Mouse (Mus musculus) forelimb bud, embryonic 11.5 days (tissue): ENCODE measurements around the gene Cln3.

Experiments
- DNase-seq: peaks from one replicate; pipeline ENCODE4 v3.0.0-alpha.2; 2012; ENCODE audit warnings: low read depth, low spot score

The Cln3 gene

DNA sequence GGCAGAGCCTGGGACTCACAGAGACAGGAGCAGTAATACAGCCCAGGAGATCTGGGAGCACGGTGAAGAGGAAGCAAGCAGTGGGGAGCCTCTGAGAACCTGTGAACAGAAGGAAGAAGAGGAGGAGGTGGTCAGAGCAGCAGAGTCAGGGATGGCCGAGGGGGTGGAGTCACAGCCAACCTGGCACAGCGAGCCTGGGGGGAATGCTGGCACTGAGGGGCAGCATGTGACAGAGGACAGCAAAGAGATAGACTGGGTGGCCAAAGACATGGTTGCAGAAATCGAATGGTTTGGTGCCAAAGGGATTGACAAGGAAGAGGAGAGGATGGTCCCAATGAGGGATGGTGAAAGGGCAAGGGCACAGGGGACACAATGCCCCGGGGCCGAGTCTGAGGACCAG lies at the start of gene Cln3:
Cln3 (minus strand) TSS at position 101 of the 400 bp plus-strand sequence.
- DNase-seq: no peak

DNA sequence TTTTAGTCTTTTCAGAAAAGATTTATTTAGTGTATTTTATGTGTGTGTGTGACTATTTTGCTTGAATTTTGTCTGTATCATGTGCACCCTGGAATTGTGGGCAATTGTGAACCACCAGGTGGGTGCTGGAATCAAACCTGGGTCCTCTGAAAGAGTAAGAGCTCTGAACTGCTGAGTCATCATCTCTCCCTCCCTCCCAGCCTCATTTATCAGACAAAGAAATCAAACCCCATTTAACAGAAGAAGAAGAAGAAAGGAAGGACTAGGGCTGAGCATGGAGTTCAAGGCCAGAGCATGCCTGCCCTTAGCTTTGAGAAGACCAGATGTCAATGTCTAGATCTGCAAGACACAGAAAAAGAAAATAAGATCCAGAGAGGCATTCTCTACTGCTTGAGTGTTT lies 49.8 kb upstream of the Cln3 start:
- DNase-seq: no peak

DNA sequence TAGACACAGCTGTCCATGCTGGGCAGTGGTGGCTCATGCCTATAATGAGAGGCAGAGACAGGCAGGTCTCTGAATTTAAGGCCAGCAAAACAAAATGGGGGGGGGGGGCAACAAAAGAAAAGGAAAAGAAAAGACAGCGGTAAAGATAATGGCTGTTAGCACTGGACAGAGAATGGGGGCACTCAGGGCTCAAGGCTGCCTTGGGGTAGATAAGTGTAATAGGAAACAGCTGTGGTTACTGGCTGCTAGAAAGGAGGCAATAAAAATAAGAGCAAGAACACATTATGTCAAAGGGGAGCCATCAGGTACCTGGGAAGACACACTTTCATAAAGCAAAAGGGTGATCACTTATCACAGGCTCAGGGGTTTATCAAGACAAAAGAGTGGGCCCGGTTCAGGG lies 46.9 kb upstream of the Cln3 start:
- no peak for DNase-seq

DNA sequence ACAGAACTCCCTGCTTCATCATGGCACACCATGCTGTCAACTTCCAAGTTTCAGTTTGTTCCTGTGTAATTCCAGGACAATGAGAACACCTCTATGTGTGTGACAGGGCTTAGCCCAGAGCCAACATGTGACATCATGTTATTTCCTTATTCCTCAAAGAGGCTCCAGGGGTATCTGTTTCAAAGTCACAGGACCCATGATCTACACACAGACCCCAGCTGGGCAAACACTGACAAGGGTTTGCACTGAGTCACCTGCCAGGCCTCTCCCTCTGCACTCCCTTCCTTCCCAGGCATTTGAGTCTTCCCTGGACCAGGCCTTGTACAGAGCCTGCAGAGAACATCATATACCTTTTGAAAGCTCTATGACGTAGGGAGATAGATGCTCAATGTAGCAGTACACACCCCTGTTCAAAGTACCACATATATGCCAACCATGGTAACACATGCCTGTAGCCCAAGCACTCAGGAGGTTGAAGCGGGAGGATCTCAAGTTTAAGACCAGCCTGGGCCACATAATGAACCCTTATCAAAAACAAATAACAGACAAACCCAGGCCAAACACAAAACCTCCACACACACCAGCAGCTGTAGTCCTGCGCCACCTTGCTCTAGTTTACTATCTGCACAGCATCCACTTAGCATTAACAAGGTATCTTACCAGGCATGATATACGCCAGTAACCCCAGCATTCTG lies 45.4 kb upstream of the Cln3 start, which contains the start of gene Nupr1:
Nupr1 (minus strand) TSS at position 38 of the 695 bp plus-strand sequence.
- DNase-seq: no peak

DNA sequence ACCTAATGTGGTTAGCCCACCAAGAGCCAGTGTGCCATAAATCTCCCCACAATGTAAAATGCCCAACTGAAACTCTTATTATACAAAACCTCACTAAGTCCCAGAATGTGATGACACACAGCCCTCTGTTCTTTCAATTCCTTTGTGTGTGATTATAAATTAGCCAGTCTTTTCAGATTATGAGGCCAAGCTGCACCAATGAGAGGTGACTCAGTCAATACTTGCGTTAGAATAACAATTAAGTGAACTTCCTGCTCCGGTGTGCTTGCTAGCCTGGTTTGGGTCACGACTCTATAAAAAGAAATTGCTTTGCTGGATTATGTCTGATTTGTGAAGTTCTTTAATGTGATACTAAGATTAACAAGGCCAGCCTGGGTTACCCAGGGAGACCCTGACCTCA lies 44.3 kb upstream of the Cln3 start:
- no peak for DNase-seq

DNA sequence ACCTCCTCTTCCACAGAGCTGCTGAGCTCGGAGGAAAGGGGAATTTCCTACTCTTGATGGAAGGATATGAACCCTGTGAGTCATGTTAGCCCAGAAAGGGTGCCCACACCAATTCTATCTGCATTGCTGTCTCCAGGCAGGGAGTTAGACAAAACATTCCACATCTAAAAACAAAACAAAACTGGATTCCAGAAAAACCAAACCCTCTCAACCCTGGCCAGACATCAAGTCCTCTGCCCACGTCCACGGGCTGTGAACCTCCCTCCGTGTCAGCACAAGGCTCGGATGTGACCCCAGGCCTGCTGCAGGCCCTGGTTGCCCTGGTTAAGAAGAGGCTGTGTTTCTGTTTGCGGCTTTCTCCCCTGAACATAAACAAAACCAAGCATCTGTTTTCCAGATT lies 42.5 kb upstream of the Cln3 start:
- DNase-seq: no peak

DNA sequence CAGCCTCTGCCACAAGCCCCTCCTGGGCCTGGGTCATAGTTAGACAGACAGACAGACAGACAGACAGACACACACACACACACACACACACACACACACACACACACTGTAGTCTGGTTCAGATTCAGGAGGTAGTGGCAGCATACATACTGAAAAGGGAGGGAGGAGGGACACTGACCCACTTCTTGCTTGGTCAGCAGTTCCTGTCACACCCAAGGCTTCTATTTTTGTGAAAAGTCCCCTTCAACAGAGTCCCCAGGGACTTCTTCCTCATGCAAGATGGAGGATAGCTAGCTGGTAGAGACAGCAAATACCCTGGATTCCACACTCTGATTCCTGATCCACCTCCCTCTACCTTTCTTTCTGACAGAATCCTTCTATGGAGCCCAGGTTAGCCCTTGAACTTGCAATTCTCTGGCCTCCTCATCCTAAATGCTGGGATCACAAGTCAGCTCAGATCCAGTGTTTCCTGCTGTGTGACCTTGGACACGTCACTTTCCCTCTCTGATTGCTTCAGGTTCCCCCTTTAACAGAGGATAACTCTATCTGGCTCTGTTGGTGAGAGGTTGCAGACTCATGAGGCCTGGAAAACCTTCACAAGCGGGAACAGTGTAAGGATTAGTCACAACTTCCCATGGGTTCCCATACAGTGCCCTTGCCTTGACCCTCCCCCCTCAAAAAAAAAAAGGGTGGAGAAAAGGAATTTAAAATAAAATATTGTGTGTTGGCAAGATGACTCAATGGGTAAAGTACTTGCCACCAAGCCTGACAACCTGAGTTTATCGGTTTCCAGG lies 40.4 kb upstream of the Cln3 start:
- no peak for DNase-seq

DNA sequence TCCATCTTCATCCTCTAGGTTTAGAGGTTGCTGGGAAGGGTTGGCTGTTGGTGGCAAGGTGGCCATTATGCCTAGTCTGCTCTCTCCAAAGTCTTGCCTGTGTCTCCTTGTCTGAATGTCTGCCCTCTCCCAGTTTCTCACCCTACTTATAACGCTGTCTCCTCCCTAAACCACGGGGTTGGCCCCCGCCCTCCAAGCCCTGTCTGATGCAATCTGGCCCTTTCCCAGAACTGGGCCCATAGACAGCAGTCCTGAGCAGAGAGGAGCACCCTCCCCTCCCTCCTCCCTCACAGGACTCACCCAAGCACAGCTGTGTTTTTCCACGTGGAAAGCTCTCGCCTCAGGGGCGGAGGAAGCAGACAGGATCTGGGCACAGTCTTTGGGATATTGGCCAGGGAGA lies 39.8 kb upstream of the Cln3 start:
- DNase-seq: no peak

DNA sequence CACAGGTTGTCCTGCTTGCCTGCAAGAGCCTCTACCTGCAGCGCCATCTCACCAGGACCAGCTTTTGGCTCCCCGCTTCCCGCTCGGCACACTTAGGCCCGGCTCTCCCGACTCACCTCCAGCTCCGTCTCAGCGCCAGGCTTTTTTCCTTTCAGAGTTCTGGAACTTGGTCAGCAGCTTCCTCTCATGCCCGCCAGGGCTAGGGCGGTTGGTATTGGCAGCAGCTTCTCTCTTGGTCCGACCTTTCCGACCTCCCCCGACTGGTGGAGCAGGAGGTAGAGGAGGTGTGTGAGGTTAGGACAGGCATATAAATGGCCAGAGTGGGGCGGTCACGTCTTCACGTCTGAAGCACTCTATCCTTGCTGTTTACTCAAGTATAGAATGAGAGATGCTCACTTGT lies 39.2 kb upstream of the Cln3 start:
- DNase-seq: no peak

DNA sequence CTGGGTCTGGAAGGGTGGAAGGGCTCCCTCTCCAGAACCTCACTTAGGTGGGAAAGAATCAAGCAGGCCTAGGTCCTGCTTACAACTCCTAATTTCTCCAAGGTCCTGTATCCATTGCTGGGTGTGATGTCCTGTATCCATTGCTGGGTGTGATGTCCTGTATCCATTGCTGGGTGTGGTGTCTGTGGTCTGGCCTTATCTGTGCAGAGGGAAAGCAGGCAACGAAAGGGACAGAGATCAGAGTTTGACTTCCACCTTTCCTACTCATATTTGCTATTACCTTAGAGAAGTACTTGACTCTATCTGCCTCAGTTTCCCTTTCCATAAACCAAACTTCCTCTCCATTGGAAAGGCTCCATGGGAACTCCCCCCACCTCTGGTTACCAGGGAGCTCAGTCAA lies 37.8 kb upstream of the Cln3 start:
- DNase-seq: no peak

DNA sequence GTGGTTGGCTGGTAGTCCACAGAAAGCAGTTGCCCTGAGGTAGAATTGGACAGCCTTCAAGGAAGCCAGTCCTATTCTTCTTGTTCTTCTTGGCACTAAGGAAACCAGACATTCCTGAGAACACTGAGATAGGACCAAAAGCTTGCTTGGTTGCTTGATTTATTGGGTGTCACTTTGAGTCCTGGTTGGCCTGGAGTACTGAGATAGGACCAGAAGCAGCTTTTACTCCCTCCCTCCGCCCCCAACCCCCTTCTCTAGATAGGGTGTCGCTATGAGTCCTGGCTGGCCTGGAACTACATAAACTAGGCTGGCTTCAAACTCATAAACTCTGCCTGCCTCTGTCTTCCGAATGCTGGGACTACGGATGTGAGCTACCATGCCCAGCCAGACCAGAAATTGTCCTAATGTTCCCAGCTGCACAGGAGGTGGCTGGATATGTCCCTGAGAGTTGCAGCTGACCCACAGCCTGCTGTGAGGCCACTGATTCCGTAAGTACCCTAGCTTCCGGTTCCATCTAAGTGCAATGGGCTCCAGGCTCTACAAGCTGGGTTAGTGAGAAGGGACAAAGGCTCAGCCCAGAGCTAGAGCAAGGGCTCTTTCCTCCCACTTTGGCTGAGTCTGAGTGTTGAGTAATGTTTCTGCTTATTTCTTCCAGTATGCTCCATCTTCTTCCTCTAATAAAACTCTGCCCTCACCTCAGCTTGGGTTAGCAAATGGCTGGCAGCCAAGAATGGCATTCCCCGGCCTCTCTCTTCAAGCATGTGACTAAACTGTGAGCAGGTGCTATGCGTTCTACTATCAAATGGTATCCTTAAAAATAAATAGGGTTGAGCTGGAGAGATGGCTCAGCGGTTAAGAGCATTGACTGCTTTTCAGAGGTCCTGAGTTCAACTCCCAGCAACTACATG lies 36.1 kb upstream of the Cln3 start:
- DNase-seq: no peak

DNA sequence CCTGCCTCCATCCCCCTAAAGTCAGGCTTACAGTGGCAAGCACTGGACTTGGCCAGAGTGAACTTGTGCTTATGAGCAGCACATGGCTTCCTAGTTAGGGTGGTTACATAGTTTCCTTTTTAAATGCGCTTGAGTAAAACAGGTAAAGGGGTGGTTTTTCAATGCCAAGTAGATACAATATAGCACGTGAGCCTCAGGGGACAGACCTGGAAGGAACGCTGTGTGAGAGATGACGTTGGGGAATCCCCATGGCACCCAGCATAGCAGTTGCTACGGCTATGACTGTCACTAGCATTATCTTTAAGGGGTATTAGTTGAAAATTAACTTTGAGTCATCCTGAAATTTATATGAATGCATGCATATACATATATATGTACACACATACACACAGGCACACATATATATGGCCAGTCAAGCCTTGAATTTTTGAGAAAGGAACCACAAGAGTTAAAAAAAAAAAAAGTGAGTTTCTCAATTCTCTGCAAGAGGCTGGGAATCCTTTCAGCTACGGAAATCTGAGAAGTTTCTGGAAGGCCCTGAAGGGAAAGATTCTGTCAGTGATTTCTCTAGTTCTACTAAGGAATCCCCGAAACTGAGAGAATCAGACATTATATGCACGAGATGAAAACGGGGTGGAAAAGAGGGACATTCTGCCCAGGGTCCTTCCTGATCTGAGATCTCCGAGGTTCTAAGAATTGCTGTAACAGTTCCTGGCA lies 34.1 kb upstream of the Cln3 start:
- no peak for DNase-seq

DNA sequence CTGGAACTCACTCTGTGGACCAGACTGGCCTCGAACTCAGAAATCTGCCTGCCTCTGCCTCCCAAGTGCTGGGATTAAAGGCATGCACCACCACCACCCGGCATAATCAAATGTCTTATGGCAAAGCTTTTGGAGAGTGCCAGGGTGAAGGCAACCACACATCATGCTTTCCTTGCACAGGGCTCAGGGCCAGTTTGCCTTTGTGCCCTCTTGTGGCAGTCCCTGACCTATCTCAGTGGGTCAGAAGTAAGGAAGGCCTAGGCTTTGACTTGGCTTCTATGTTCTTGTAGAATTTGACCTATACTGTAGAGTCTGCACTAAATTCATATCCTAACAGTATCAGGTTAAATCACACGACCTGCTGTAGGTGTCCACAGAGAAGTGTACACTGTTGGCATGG lies 31.1 kb upstream of the Cln3 start:
- no peak for DNase-seq

DNA sequence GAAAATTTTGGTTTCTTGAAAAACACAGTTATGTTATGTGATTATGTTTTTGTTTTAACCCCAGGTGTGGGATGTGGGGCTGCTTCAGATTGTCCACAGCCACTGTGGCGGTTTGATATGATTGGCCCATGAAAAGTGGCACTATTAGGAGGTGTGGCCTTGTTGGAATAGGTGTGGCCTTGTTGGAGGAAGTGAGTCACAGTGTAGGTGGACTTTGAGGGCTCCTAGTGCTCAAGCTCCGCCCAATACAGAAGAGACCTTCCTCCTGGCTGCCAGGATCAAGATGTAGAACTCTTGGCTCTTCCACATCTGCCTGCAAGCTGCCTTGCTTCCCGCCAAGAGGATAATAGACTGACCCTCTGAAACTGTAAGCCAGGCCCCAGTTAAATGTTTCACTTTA lies 27.1 kb upstream of the Cln3 start:
- no peak for DNase-seq

DNA sequence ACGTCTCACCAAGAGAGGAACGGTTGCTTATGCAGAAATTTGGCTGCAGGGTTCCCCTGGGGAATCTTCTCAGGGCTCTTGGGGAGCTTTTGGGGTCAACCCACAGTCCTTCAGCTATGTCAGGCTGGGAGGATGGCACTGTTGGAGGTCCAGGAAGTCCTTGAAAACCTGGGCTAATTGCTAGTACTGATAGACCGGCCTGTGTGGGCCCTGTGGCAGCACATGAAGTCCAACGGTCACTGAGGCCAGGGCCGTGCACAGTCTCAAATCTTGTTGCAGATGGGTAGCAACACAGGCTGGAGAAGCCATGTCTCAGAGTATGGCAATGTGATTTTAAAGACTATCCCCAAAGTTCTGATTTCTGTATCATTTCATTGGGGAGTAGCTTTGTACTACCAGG lies 22.2 kb upstream of the Cln3 start:
- no peak for DNase-seq

DNA sequence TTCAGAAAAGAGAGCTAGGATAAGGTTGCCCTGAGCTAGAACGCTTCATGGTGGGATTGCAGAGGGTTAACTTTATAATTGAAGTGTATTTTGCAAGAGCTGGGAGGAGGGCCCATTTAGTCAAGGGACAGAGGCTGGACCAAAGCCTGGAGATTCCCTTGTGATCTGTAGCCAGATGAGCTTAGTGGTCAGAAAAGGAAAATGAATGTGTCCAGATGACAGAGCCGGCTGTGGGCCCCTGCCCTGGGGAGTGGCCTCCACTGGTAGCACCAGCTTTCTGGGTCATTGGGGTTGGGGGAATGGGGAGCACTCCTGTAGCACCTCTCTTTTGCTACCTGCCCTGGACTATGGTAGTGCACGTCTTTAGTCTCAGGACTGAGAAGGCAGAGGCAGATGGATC lies 21.4 kb upstream of the Cln3 start:
- no peak for DNase-seq

DNA sequence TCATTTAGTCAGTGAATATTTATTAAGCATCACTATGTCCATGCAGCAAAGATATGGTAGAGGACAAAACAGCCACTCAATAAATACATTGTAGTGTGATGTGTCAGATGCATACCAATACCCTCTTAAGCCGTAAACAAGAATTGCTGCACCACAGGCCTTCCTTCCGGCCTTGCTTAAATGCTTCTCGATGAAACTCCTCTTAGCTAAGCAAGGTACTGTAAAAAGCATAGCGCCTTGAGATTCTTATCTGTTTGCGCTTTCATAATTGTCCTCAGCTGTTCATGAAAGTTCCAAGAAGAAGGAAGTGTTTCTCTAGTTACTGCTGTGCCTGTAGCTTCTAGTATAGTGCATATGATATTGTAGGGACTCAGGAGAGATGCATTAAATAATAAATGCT lies 21.0 kb upstream of the Cln3 start:
- no peak for DNase-seq

DNA sequence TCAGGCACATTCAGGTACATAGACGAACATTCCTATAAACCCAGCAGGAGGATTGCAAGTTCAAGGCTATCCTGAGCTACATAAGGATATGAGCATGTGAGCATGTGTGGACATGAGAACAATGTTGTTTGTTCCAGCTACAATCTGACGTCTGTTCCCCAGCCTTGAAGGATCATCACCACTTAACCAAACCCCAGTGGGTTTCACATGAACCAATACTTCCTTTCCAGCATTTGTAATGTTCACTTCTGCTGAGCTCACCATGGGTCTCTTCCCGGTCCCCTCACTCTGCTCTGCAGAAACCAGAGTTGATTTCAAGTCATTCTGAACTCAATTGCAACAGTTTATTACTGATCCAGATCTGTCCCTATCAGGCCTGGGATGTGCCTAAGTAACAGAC lies 17.0 kb upstream of the Cln3 start:
- no peak for DNase-seq

DNA sequence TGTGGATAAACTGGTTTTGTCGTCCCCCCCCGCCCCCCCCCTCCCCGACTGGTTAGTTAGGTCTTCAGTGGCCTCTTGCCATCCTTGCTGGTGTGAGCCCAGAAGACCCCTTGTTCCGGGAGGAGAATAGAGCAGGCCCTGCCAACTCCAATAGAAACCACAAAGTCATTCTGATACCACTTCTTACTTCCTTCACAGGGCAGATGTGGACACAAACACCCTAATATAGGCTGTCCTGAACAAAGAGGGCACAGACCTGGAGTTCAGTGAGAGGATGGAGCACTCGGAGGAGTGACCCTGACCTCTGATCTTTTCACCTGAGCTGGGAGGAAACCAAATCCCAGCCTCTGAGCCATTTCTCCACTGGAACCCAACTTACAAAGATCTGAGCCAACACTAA lies 16.3 kb upstream of the Cln3 start:
- DNase-seq: no peak

DNA sequence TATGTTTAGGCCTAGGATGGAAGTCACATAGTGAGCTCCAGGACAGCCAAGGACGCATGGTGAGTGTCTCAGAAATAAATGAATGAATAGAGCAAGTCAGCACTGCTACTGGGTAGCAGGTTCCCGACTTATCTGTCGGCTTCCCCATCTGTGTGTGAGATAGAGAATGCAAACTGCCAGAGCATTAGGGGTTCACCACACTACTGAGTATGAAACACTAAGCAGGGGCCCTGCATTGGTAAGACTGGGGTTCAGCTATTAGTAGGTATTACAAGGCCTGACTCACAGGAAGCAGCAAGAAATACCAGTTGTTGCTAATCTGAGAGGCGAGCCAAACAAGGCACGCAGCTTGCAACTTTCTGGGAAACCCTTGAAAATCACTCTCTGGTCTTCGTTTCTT lies 13.3 kb upstream of the Cln3 start:
- DNase-seq: no peak

DNA sequence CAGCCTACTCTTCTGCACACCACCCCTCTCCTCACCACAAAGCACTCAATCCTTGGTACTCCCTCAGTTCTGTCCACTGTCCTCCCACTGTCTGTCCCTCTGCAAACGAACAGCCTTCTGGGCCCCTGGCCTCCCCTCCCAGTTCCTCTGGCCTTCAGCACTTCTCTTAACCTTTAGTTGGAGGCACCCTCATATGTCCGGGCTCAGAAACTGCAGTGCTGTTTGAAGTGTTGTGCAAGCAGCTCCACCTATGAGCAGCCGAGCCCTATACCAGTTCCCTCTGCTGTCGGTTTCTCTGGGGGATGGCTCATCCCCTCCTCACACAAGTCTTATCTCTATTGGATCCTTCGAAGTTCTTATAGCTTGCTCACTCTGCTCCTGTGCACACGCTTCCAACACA lies 10.8 kb upstream of the Cln3 start:
- no peak for DNase-seq

DNA sequence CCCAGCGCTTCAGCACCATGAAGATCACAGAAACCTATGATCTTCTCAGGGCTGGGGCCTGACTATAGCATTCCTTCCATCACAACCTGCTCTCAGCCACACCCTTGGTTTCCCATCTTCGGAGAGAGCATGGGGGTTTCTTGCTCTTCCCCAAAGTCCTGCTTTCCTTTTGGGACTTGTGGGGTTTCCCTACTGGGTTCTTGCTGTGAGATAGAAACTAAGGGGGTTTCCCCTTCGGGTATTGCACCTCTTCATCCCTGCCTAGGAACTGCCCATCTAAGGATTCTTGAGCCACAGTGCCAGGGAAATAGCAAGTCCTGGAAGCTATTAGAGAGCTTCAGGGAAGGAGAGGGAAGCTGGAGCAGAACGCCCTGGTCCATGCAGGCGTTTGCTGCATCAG lies 10.3 kb upstream of the Cln3 start:
- DNase-seq: no peak
